Mouse (Mus musculus) spleen, adult 2 months (tissue): Measurements from ENCODE around the gene Dock4. TPM values are rescaled to one million over a fixed set of nuclear protein-coding genes. Genes with fewer than 3 reads are reported as not detected.

Experiments used
- DNase-seq, 2 experiments: peaks; one replicate each; pipeline versions ENCODE4 v3.0.0 to v3.0.0-alpha.2; 2012 to 2021; ENCODE audit warnings: low spot score in 2 of 2, low read depth in 1 of 2
- H3K27ac ChIP-seq: fragments of 200-500 bp; 2 replicates; pipeline ENCODE4 v1.5.1; 2012; ENCODE audit warnings: low read length, inconsistent platforms; ENCODE audit not compliant: insufficient read depth
- H3K27me3 ChIP-seq: fragments of 200-500 bp; 2 replicates; pipeline ENCODE4 v1.6.1; 2012; ENCODE audit warnings: mild to moderate bottlenecking, moderate library complexity, low read length, inconsistent platforms; ENCODE audit not compliant: control insufficient read depth, insufficient read depth
- H3K36me3 ChIP-seq: fragments of 200-500 bp; 2 replicates; pipeline ENCODE4 v1.6.1; 2012; ENCODE audit warnings: mild to moderate bottlenecking, low read length, inconsistent platforms; ENCODE audit not compliant: control insufficient read depth, insufficient read depth
- H3K4me1 ChIP-seq: fragments of 200-500 bp; 2 replicates; pipeline ENCODE4 v1.6.1; 2011; ENCODE audit warnings: inconsistent platforms; ENCODE audit not compliant: control insufficient read depth, insufficient read depth, insufficient read length
- H3K4me3 ChIP-seq: fragments of 200-500 bp; 2 replicates; pipeline ENCODE4 v1.5.1; 2011; ENCODE audit warnings: mild to moderate bottlenecking, inconsistent platforms; ENCODE audit not compliant: insufficient read depth, insufficient read length; ENCODE audit errors: extremely low read depth
- CTCF ChIP-seq: fragments of 200-500 bp; IDR thresholded peaks from 2 replicates; pipeline ENCODE4 v1.5.1; 2011; ENCODE audit warnings: mild to moderate bottlenecking, inconsistent platforms; ENCODE audit not compliant: insufficient read depth, insufficient read length, insufficient replicate concordance; ENCODE audit errors: extremely low read depth
- POLR2A ChIP-seq: fragments of 200-500 bp; IDR thresholded peaks from 2 replicates; pipeline ENCODE4 v1.6.1; 2011; ENCODE audit warnings: low read depth, low read length, inconsistent platforms
- WGBS: fragments of 180-500 bp; shearing (Covaris S2); methylation state at CpG from one replicate; pipeline ENCODE4 v1.1.7; 2018; 5-methylcytosine and 5-hydroxymethylcytosine counted together
- polyA plus RNA-seq: library from polyadenylated mRNA; depleted of rRNA; stranded (reverse); fragments of >200 nt; gene quantifications from 2 replicates; pipeline ENCODE4 v1.2.3, GENCODE M21; 2012

Dock4 gene
- polyA plus RNA-seq, 1 experiment = 2.3 TPM

DNA sequence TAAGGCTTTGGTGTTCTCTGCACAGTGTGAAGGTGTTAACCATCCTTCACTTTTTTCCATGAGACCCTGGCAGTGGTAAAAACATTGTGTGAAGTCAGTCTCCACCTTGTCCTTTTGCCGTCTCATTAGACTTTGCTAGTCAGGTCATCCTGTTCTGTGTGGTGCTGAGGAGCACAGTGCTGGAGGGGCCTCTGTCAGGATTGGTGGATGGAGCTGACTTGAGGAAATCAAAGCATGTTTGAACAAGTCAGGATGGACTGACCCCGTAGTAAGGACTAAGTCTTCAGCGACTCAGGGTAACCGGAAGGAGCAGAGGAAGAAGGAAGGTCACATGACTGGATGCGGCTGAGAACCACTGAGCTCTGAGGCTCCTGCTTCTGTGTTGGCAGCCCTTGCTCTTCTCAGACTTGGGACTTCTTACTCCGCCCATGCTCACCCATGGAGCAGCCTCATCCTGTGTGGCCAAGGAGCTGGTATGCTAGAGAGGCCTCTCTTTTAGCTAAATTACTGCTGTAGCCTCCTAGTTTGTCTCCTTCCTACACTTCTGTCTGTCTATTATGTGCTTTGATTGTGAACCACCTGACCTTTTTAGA is 14.0 kb downstream of the Dock4 start:
- Histone ChIP-seq H3K4me3 (no peak overlapping the region), H3K4me1 (no peaks in the 10 kb centered on the region), H3K27ac (no peak overlapping the region), H3K27me3 (no peaks in the 10 kb centered on the region), H3K36me3 (no peaks in the 10 kb centered on the region)
- TF ChIP-seq CTCF (no peak), POLR2A (no peak)
- DNase-seq = no peak
- 55% methylated on average over 6 of the region's 6 CpGs for WGBS

DNA sequence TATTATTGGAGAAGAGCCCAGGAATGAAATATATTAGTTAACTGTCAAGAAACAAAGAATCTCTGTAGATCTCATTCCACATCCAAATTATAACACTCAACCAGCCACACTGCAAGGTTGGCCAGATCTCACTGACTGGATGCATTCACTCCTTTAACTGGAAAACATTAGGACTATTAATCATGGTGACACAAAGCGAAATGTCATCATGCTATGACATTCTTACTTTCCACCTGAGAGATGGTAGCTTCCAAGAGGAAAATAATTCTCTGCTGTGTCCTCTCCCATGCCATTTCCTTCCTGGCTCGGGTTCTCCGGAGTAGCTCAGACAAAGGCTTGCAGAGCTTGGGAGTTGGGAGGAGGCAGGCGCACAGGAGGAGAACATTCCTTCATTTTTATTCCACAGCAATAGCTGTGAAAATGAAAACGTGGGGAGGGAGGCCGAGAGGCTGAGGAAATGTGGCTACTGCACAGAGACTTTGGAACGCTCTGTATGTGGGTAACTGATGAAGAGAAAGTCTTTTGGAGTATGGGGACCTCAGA is 17.0 kb downstream of the Dock4 start:
- Histone ChIP-seq H3K27me3 (no peaks in the 10 kb centered on the region), H3K4me3 (no peak overlapping the region), H3K4me1 (no peaks in the 10 kb centered on the region), H3K27ac (no peak overlapping the region), H3K36me3 (no peaks in the 10 kb centered on the region)
- WGBS = 83% methylated on average over 7 of the region's 7 CpGs
- TF ChIP-seq POLR2A = no peak
- DNase-seq = no peak

DNA sequence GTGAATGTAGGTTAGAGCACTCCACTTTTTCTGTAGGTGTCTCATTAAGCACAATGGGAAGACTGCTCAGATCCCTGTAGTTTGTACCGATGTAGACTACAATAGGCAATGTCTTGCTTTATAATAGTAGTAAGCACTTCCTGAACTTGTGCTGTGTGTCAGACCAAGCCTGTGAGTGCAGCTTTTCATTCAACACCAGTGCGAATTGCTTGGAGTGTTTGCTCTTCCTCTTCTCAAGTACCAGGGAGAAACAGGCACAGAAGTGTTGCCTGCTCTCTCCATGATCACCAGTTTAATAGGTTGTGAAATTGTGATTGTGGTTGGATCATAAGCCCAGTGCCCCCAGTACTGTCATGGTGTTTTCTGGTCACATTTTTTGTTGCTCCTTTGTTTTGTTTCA is 18.1 kb downstream of the Dock4 start:
- no peak for TF ChIP-seq POLR2A
- TF ChIP-seq CTCF = no peak
- no peaks in the 10 kb centered on the region for H3K27me3 ChIP-seq
- 63% methylated on average over 2 of the region's 2 CpGs for WGBS
- no peak for DNase-seq
- H3K4me3 ChIP-seq = no peak overlapping the region
- no peaks in the 10 kb centered on the region for H3K36me3 ChIP-seq
- no peaks in the 10 kb centered on the region for H3K4me1 ChIP-seq
- no peak overlapping the region for H3K27ac ChIP-seq

DNA sequence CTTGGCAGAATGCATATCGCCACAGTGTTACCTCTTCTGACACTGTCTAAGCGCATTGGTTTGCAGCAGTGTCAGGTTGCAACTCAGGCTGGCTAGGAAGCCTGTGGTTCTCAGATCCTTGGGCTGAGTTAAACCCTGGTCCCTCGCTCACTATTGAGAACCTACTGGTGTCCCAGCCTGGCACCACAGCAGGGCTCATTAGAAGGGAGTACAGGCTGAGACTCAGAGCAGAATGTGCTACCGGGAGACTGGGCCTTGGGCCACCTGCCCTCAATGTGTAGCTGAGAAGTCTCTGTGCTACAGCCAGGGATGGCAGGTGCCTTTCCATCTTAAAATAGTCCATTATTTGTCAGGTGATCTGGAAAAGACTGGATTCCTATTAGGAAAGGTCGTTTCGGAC is 18.5 kb downstream of the Dock4 start:
- TF ChIP-seq POLR2A (no peak), CTCF (no peak)
- Histone ChIP-seq H3K4me1 (no peaks in the 10 kb centered on the region), H3K4me3 (no peak overlapping the region), H3K36me3 (no peaks in the 10 kb centered on the region), H3K27ac (no peak overlapping the region), H3K27me3 (no peaks in the 10 kb centered on the region)
- DNase-seq = no peak
- 92% methylated on average over 6 of the region's 6 CpGs for WGBS

DNA sequence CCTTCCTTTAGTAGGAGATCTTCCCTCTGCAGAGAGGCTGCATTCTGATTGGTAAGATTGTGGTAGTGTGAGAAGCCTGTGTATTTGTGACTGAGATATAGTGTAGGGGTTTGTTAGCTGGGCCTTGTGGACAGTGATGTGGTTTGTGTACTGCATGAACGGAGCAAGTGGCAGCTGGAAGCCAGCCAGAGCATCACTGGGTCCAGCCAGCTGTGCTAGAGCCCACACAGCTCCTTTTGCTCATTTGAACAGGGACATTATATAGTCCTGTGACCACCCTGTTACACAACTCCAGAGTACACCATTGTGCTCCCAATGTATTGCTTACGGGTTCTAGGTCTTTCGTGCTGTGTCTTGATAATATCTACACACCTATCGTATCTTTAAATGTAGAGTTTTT is 22.5 kb downstream of the Dock4 start:
- TF ChIP-seq CTCF = no peak
- H3K27me3 ChIP-seq = peaks cover 2% of the 10 kb centered on the region; the same call in 1 of the 2 replicates
- DNase-seq = no peak
- no peak overlapping the region for H3K4me3 ChIP-seq
- 82% methylated on average over 4 of the region's 4 CpGs for WGBS
- no peak overlapping the region for H3K27ac ChIP-seq
- H3K36me3 ChIP-seq = no peaks in the 10 kb centered on the region
- H3K4me1 ChIP-seq = no peaks in the 10 kb centered on the region

DNA sequence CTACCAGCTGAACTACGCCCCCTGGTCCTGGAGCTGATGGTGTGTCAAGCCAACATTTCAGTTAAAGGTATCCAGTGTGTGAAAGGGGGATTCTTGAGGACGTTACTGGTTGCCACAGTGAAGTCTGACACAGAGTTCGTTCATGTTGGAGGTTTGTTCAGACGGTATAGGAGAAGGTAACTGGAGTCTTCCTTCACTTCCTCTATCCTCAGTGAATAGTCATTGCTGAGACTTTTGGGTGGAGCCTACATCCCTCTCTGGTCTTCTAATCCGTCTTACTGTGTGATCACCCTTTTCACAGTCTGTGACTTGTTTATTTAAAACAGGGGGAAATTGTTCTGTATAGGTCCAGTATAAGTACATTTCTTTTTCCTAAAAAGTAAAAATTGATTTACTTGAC is 23.3 kb downstream of the Dock4 start:
- 74% methylated on average over 5 of the region's 5 CpGs for WGBS
- Histone ChIP-seq H3K4me3 (no peak overlapping the region), H3K36me3 (no peaks in the 10 kb centered on the region), H3K27ac (no peak overlapping the region), H3K4me1 (no peaks in the 10 kb centered on the region), H3K27me3 (peaks cover 2% of the 10 kb centered on the region; the same call in 1 of the 2 replicates)
- no peak for DNase-seq
- TF ChIP-seq POLR2A = no peak
- no peak for TF ChIP-seq CTCF

DNA sequence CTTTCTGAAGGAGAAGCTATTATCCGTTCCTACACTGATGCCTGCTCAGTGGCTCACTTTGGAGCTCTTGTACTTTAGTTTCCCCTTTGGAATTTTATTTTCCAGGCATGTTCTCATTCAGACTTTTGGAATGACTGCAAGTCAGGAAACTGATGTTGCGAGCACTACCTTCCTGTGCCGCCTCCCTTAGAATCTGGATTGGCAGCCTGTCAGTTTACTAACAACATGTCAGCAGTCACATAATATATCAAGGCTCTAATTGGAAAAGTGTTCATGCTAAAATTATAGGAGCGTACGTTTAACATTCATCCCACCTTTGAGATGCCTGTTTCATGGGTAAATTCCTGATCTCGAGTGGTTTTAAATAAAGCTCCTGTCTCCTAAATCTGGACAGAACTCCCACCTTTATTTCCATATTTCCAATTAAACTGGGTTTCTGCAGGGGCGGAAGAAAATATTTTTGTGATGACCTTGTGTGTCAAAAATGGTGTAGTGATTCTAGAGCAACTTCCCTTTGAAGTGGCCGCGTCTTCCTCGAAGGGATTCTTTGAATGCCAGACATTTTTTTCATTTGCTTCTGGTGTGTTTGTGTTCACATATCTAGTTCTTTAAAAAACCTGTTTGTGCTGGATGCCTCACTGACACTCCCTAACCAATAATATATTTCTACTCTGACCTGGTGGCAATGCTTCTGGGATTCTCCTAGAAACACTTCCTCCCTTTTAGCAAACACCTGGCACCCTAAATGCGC is 26.1 kb downstream of the Dock4 start:
- H3K27ac ChIP-seq = no peak overlapping the region
- H3K27me3 ChIP-seq = peaks cover 2% of the 10 kb centered on the region; the same call in 1 of the 2 replicates
- no peaks in the 10 kb centered on the region for H3K36me3 ChIP-seq
- H3K4me1 ChIP-seq = no peaks in the 10 kb centered on the region
- H3K4me3 ChIP-seq = no peak overlapping the region
- no peak for DNase-seq
- TF ChIP-seq POLR2A (no peak), CTCF (no peak)
- 62% methylated on average over 11 of the region's 11 CpGs for WGBS
